Mouse (Mus musculus) E14TG2a.4 (cell line): Measurements from ENCODE around the gene Asap3.

Experiments used
- H3K27me3 ChIP-seq: 2 replicates; pipeline ENCODE4 v1.6.1; 2014; ENCODE audit warnings: low read length, control low read depth; ENCODE audit not compliant: insufficient read depth
- H3K36me3 ChIP-seq: 2 replicates; pipeline ENCODE4 v1.6.1; 2014; ENCODE audit warnings: low read length, control low read depth; ENCODE audit not compliant: insufficient read depth
- H3K4me1 ChIP-seq: replicated peaks from 2 replicates; pipeline ENCODE4 v1.6.1; 2014; ENCODE audit warnings: low read depth, low read length, control low read depth
- H3K4me3 ChIP-seq: replicated peaks from 2 replicates; pipeline ENCODE4 v1.5.1; 2014; ENCODE audit warnings: mild to moderate bottlenecking, low read length
- H3K9me3 ChIP-seq: 2 replicates; pipeline ENCODE4 v1.6.1; 2014; ENCODE audit warnings: low read length, control low read depth
- CTCF ChIP-seq: conservative IDR thresholded peaks from 2 replicates; pipeline ENCODE4 v1.5.1; 2014; ENCODE audit warnings: low read length
- NANOG ChIP-seq: IDR thresholded peaks from 2 replicates; pipeline ENCODE4 v1.6.1; 2014; ENCODE audit warnings: borderline replicate concordance, low read length, mixed read lengths
- POU5F1 ChIP-seq: IDR thresholded peaks from 2 replicates; pipeline ENCODE4 v1.6.1; 2014; ENCODE audit warnings: low read length, borderline replicate concordance

Gene Asap3

DNA sequence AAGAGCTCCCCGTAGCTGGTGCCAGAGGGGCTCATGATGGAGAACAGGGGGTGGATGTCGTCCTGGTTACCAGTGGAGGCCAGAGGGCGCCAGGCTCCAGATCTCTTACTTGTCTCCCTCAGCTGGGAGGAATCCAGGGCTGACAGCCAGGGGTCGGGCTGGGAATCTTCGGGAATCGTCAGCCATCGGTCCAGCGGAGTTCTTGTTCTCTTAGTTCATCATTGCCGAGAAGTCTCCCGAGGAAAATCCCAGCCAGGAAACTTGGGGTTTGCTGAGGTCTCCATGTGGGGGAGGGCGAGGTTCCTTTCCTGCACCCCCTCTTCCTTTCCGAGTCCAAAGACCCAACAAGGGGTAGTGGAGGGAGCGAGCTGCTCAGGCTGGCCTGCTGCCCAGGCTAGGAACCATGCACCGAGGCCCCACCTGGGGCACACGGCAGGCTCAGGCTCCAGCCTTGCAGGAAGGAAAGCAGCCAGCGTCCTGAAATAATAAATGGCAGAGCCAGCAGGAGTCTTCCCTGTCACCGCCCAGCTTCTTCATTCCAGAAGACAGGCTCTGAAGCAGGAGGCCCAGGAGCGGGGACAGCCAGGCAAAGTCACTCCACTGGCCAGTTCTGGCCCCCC, 12.5 kb downstream of the Asap3 start:
- Histone ChIP-seq H3K27me3 (peaks cover 9% of the 10 kb centered on the region; the same call in 1 of the 2 replicates), H3K4me3 (peak overlapping the region; percentile 48), H3K4me1 (peaks cover 55% of the 10 kb centered on the region), H3K9me3 (no peaks in the 10 kb centered on the region), H3K36me3 (peaks cover 12% of the 10 kb centered on the region)
- TF ChIP-seq POU5F1 (no peak), NANOG (no peak), CTCF (no peak)

GRCm38 (mm10) chr4:136220133-136220775, 14.1 kb downstream of the Asap3 start:
- Histone ChIP-seq H3K36me3 (0 out of 2 replicates have a peak, but pooled peaks cover under 1% of the 10 kb centered on the region), H3K4me3 (peak overlapping the region; percentile 51), H3K27me3 (peaks cover 9% of the 10 kb centered on the region; the same call in 1 of the 2 replicates), H3K4me1 (peaks cover 71% of the 10 kb centered on the region), H3K9me3 (no peaks in the 10 kb centered on the region)
- TF ChIP-seq NANOG (no peak), POU5F1 (no peak), CTCF (no peak)

DNA sequence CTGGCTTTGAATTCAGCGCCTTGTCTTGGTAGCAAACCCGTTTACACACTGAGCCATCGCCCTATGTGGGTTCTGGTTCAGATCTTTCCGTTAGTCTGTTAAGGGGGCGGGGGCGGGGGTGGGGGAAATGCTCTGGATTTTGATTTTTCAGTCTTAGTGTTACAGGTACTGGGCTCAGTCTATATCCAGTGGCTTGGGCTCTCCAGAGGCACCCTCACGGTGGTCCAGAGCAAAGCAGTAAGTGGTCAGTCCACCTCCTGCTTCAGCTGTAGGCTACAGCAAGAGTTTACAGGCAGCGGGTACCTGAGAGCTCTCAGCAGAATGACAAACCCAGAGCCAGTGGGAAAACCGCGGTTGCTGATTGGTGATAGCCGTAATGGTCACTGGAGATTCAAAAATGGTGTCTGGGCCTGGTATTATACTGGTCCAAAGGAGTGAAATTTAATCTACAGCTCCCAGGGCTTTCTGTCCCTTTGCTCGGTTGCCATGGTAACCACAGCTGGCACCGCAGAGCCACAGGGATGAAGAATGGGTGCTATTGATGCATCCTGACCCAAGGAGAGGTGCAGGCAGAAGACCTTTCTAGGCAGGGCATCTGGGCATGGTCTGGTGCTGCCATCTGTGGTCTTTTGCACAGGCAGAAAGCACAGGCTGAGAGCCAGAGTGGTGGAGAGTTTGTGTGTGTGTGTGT, 17.5 kb downstream of the Asap3 start:
- no peak for TF ChIP-seq POU5F1
- TF ChIP-seq CTCF, result no peak

DNA sequence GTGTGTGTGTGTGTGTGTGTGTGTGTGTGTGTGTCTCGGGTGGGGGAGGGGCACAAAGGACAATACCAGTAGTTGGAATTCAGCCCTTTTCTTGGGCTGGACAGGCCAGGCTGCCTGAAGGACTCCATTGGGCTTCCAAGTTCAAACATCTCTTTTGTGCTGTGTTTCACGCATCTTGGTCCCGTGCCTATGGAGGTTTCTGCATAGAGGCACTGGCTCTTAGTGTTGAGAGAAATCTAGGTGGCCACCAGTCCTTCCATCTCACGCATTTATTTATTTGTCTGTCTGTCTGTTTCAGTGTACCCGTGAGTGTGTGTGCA, 18.0 kb downstream of the Asap3 start:
- Histone ChIP-seq H3K27me3 (no peaks in the 10 kb centered on the region), H3K4me3 (peak overlapping the region; percentile 60; the same call in 1 of the 2 replicates), H3K4me1 (peaks cover 77% of the 10 kb centered on the region), H3K9me3 (no peaks in the 10 kb centered on the region), H3K36me3 (peaks cover 13% of the 10 kb centered on the region)
- TF ChIP-seq POU5F1 (no peak), NANOG (no peak), CTCF (no peak)

More for the DNA sequence above, 17.5 kb downstream of the Asap3 start:
- Histone ChIP-seq H3K4me3 (no peak overlapping the region), H3K27me3 (no peaks in the 10 kb centered on the region), H3K36me3 (peaks cover 11% of the 10 kb centered on the region; the same call in 1 of the 2 replicates), H3K4me1 (peaks cover 77% of the 10 kb centered on the region), H3K9me3 (no peaks in the 10 kb centered on the region)

DNA sequence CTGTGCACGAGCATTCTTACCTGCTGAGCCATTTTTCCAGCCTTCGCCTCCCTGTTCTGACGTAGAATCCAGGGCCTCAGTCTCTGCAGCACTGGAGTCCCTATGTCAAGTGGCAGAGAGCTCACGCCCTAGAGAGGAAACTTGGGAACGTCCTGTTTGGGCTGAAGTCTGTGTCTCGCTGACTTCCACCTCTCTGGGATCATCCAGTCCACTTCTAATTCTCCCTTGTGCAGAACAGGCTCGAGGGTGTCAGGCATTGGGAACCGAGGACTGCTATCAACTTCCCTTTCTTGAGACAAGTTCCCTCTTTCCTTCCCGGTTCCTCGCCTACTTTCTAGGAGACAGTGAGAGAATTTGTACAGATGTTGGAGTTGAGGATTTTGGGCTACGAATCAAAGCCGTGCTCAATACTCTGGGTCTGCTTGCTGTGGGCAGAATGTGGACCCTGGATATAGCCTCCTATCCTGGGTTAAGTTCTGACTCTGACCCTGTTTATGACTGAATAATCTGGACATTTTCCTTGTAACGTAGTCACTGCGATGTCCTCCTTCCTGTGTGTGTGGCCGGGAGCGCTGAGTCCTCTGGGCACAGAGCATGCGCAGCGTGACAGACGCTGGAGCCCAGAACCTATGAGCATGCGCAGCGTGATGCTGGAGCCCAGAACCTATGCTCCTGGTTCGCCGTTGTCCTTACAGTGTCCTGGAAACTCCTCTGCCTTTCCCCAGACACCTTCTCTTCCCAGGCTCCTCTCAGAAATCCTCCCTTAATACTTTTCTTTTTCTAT, 18.7 kb downstream of the Asap3 start:
- Histone ChIP-seq H3K4me1 (peaks cover 73% of the 10 kb centered on the region), H3K4me3 (peak overlapping the region; percentile 60), H3K9me3 (no peaks in the 10 kb centered on the region), H3K27me3 (no peaks in the 10 kb centered on the region), H3K36me3 (peaks cover 17% of the 10 kb centered on the region)
- TF ChIP-seq POU5F1 (no peak), NANOG (no peak), CTCF (no peak)

DNA sequence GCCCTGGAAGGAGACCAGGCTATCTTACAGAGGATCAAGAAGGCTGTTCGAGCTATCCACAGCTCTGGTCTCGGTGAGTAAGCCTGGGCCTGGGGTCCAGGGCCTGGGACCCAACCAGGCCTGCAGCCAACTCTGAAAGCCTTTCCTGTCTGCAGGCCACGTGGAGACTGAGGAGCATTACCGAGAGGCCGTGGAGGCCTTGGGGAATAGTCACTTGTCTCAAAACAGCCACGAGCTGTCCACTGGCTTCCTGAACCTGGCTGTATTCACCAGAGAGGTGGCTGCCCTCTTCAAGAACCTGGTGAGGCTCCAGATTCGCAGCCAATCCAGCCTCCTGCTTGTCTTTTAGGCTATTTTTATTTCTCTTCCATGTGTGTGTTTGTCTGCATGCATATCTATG, 21.2 kb downstream of the Asap3 start:
- TF ChIP-seq POU5F1 (no peak), NANOG (no peak), CTCF (no peak)
- no peak overlapping the region for H3K4me3 ChIP-seq
- peaks cover 17% of the 10 kb centered on the region for H3K36me3 ChIP-seq
- H3K27me3 ChIP-seq, result no peaks in the 10 kb centered on the region
- peaks cover 56% of the 10 kb centered on the region for H3K4me1 ChIP-seq
- H3K9me3 ChIP-seq, result no peaks in the 10 kb centered on the region

DNA sequence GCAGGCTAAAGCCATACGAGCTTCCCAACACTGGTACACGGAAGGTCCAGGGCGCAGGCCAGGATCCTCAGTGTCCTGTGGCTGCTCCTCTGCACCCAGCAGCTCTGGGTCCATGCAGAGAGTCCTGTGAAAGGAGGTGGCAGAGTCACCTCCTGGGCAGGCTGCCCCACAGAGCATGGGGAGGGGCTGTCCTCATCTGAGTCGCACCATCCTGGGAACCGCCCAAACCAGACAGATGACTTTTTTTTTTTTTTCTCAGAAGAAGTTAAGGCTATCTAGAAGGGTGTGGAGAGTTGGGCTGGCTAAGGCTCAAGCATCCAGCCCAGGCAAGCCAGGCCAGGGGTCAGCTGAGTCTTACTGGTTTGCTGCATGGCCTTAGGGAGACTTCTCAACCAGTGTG, 22.5 kb downstream of the Asap3 start:
- Histone ChIP-seq H3K4me3 (no peak overlapping the region), H3K9me3 (no peaks in the 10 kb centered on the region), H3K27me3 (no peaks in the 10 kb centered on the region), H3K36me3 (peaks cover 24% of the 10 kb centered on the region), H3K4me1 (peaks cover 46% of the 10 kb centered on the region)
- TF ChIP-seq POU5F1 (no peak), NANOG (no peak), CTCF (no peak)

GRCm38 (mm10) chr4:136238669-136239068, 32.5 kb downstream of the Asap3 start:
- Histone ChIP-seq H3K4me3 (no peak overlapping the region), H3K36me3 (peaks cover 82% of the 10 kb centered on the region), H3K9me3 (peaks cover 7% of the 10 kb centered on the region), H3K4me1 (peaks cover 60% of the 10 kb centered on the region), H3K27me3 (no peaks in the 10 kb centered on the region)
- TF ChIP-seq CTCF, result no peak
- TF ChIP-seq POU5F1, result no peak
- no peak for TF ChIP-seq NANOG
